Mouse (Mus musculus) ES-Bruce4 (cell line): Measurements from ENCODE around the gene Gosr2.

Experiments
- CTCF ChIP-seq: IDR thresholded peaks from one replicate; pipeline ENCODE4 v1.8.1; 2011; ENCODE audit warnings: low read depth, low read length
- POLR2A ChIP-seq: IDR thresholded peaks from one replicate; pipeline ENCODE4 v1.8.1; 2011; ENCODE audit warnings: low read length; ENCODE audit not compliant: insufficient read depth

DNA sequence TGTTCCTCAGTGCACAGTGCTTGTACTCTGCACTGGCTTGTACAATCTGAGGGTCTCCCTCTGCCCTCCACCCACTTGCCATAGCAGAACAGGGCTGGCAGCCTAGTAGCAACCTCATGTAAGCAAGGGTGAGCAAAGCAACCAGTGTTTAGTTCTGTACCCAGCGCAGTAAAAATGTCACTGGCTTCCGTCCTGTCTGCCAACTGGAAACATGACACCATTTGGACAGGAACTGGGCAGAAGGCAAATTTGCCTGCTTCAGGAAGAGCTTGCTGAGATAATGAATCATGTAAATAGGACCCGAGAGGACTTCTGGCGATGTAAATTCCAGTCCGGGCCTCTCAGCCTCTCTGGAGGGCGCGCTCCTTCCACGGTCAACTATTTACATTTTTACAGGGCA is 52.0 kb downstream of the Gosr2 start:
- no peak for TF ChIP-seq POLR2A
- TF ChIP-seq CTCF: no peak
